Mouse (Mus musculus) forebrain, embryonic 10.5 days (tissue): ENCODE results near the gene Zfp637. TPM values are rescaled to one million over a fixed set of nuclear protein-coding genes. Genes with fewer than 3 reads are reported as not detected.
"Not testable (repeated sequence)": the region's sequence is repeated elsewhere in the genome, so short reads cannot be mapped to it uniquely, and the experiment has no call there.

Source experiments
- DNase-seq: peaks from one replicate; pipeline ENCODE4 v3.0.0-alpha.2; 2017; ENCODE audit warnings: low spot score; ENCODE audit errors: extremely low spot score
- H3K27ac ChIP-seq: fragments of 300-500 bp; sonication (generic); 2 replicates; pipeline ENCODE4 v1.5.1; 2016; ENCODE audit warnings: mild to moderate bottlenecking
- H3K27me3 ChIP-seq: fragments of 300-500 bp; sonication (generic); 2 replicates; pipeline ENCODE4 v1.6.1; 2016; ENCODE audit warnings: mild to moderate bottlenecking; ENCODE audit not compliant: poor library complexity, severe bottlenecking
- H3K36me3 ChIP-seq: fragments of 300-500 bp; sonication (generic); replicated peaks from 2 replicates; pipeline ENCODE4 v1.6.1; 2016; ENCODE audit warnings: mild to moderate bottlenecking, moderate library complexity
- H3K4me1 ChIP-seq: fragments of 300-500 bp; sonication (generic); 2 replicates; pipeline ENCODE4 v1.6.1; 2016
- H3K4me3 ChIP-seq: fragments of 300-500 bp; sonication (generic); 2 replicates; pipeline ENCODE4 v1.5.1; 2016; ENCODE audit warnings: mild to moderate bottlenecking, moderate library complexity
- H3K9me3 ChIP-seq: fragments of 300-500 bp; sonication (generic); 2 replicates; pipeline ENCODE4 v1.6.1; 2016; ENCODE audit warnings: mild to moderate bottlenecking, moderate library complexity
- WGBS: fragments of 180-500 bp; shearing (Covaris S2); methylation state at CpG from one replicate; pipeline ENCODE4 v1.1.7; 2016; 5-methylcytosine and 5-hydroxymethylcytosine counted together
- polyA plus RNA-seq: library from polyadenylated mRNA; unstranded; fragments of >200 nt; fragmentation: Nextera tagmentation; extraction: Ambion mirVana; gene quantifications from 2 replicates; pipeline ENCODE4 v1.2.1, GENCODE M21; 2016

Zfp637 gene
- polyA plus RNA-seq, 1 experiment from 2014 or later = 97.4 TPM

DNA sequence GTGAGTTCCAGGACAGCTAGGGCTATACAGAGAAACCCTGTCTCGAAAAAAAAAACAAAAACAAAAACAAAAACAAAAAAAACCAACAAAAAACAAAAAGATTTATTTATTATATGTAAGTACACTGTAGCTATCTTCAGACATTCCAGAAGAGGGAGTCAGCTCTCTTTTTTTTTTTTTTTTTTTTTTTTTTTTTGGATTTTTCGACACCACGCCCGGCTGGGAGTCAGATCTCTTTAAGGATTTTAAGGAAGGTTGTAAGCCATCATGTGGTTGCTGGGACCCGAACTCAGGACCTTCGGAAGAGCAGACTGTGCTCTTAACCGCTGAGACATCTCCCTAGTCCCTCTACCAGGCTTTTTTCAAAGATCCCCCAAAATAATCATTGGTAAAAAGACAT, 32.5 kb downstream of the Zfp637 start:
- not testable (repeated sequence) for H3K4me1 ChIP-seq, H3K27ac ChIP-seq, H3K27me3 ChIP-seq, H3K9me3 ChIP-seq, H3K4me3 ChIP-seq, DNase-seq
- peaks cover 21% of the 10 kb centered on the region for H3K36me3 ChIP-seq
- 84% methylated on average over 7 of the region's 7 CpGs for WGBS

DNA sequence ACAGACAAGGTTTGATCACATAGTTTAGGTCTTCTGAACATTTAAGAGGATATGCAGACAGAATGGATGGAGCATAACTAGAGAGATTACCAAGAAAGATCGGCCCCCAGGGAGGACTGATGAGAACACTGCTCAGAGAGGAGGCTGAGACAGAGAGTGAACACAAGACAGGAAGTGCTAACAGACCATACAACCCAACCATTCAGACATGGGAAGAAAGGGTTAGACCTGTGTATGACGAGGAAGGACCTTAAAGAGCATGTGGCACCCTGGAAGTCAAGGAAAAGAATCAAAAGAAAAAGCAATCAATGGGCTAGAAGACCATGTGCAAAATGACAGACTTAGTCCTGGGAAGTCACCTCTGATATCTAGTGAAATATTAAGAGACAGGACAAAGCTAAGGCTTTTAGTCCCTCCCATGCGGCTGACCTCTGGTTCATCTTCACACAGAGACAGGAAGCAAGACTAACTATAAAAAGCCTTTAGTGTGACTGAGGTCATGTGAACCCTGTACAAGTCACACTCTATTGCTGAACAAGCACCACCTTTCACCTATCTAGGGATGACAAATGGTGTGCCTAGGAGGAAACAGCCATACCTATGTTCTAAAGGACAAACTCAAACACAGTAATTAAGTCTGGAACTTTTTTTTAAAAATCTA, 33.8 kb downstream of the Zfp637 start:
- Histone ChIP-seq H3K4me1 (peaks cover 6% of the 10 kb centered on the region; the same call in 1 of the 2 replicates), H3K9me3 (no peaks in the 10 kb centered on the region), H3K27me3 (no peaks in the 10 kb centered on the region), H3K4me3 (no peak overlapping the region), H3K36me3 (peaks cover 21% of the 10 kb centered on the region), H3K27ac (no peak overlapping the region)
- WGBS = 92% methylated on average over 3 of the region's 3 CpGs
- no peak for DNase-seq

DNA sequence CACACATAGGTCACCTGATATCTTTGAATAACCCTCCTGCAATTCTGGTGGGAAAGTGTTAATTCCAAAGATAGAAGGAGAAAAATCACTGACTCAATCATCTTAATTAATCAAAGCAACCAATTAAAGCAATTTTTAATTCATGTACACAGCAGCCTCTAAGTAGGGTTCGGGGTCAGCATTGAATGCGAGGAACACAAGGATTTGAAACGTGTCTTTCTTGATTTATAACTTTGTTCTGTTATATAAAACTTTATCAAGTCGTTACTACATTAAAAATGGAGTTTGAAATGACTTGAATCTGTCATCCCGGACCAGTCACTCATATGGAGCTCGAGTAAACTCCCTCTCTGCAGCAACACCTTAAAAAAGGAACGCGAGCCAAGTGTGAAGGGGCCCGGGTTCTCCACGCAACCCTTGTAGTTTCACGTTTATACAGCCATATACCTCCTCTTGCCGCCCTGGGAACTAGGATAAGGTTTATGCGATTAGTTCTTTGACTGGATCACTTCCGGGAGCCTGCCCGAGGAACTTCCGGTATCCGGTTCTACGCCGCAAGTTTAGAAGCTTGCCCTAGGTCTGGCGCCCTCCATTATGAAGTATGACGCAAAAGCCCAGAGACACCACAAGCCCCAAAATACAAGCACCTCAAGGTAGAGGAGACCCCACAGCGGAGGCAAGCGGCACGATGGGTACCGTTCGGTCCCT, 37.9 kb downstream of the Zfp637 start:
- WGBS = 12% methylated on average over 26 of the region's 26 CpGs
- Histone ChIP-seq H3K36me3 (no peaks in the 10 kb centered on the region), H3K9me3 (no peaks in the 10 kb centered on the region), H3K4me3 (peak overlapping the region; percentile 59), H3K27me3 (no peaks in the 10 kb centered on the region), H3K4me1 (peaks cover 25% of the 10 kb centered on the region), H3K27ac (peak overlapping the region; percentile 99)
- peak; percentile 89 for DNase-seq

GRCm38 (mm10) chr6:117879408-117880115, 38.6 kb downstream of the Zfp637 start:
- no peaks in the 10 kb centered on the region for H3K9me3 ChIP-seq
- DNase-seq = peak; percentile 100
- no peaks in the 10 kb centered on the region for H3K36me3 ChIP-seq
- H3K27me3 ChIP-seq = no peaks in the 10 kb centered on the region
- under 1% methylated on average over 67 of the region's 67 CpGs for WGBS
- H3K4me1 ChIP-seq = peaks cover 25% of the 10 kb centered on the region
- H3K4me3 ChIP-seq = peak overlapping the region; percentile 59
- H3K27ac ChIP-seq = peak overlapping the region; percentile 99

- peak overlapping the region; percentile 99 for H3K27ac ChIP-seq
- peak overlapping the region; percentile 59 for H3K4me3 ChIP-seq
- no peaks in the 10 kb centered on the region for H3K9me3 ChIP-seq
- H3K4me1 ChIP-seq = peaks cover 25% of the 10 kb centered on the region
- DNase-seq = no peak
- no peaks in the 10 kb centered on the region for H3K27me3 ChIP-seq
- WGBS = 71% methylated on average over 3 of the region's 3 CpGs
- no peaks in the 10 kb centered on the region for H3K36me3 ChIP-seq
Observed at GRCm38 (mm10) chr6:117880394-117880838, 39.4 kb downstream of the Zfp637 start.

DNA sequence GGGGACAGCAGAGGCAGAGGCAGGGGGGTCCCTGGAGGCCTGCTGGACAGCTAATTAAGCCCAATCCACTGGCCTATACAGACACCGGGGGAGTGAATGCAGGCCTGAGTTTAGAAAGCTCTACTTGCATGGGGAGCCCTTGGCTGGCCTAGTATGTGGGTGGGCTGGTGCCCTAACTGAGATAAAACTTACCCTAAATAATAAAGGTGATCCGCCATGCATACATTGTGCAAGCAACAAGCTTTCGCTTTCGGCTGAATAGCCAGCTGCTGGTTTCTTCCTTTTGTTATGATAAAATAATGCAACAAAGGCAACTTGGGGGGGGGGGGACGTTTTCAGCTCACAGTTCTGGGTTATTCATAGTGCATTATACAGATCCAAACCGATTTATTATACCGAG, 40.2 kb downstream of the Zfp637 start:
- Histone ChIP-seq H3K27me3 (no peaks in the 10 kb centered on the region), H3K9me3 (no peaks in the 10 kb centered on the region), H3K27ac (peak overlapping the region; percentile 99), H3K4me3 (no peak overlapping the region), H3K36me3 (no peaks in the 10 kb centered on the region), H3K4me1 (peaks cover 25% of the 10 kb centered on the region)
- DNase-seq = no peak
- WGBS = 76% methylated on average over 7 of the region's 7 CpGs

GRCm38 (mm10) chr6:117881997-117882396, 41.0 kb downstream of the Zfp637 start:
- WGBS = 80% methylated on average over 7 of the region's 7 CpGs
- DNase-seq = no peak

GRCm38 (mm10) chr6:117885943-117886342, 45.0 kb downstream of the Zfp637 start:
- Histone ChIP-seq H3K4me1 (peaks cover 19% of the 10 kb centered on the region), H3K36me3 (no peaks in the 10 kb centered on the region), H3K9me3 (no peaks in the 10 kb centered on the region), H3K27me3 (no peaks in the 10 kb centered on the region), H3K4me3 (no peak overlapping the region), H3K27ac (no peak overlapping the region)
- DNase-seq = no peak
- 92% methylated on average over 2 of the region's 2 CpGs for WGBS

More at GRCm38 (mm10) chr6:117881997-117882396, 41.0 kb downstream of the Zfp637 start:
- Histone ChIP-seq H3K27me3 (no peaks in the 10 kb centered on the region), H3K27ac (no peak overlapping the region), H3K4me1 (peaks cover 25% of the 10 kb centered on the region), H3K9me3 (no peaks in the 10 kb centered on the region), H3K4me3 (no peak overlapping the region), H3K36me3 (no peaks in the 10 kb centered on the region)

DNA sequence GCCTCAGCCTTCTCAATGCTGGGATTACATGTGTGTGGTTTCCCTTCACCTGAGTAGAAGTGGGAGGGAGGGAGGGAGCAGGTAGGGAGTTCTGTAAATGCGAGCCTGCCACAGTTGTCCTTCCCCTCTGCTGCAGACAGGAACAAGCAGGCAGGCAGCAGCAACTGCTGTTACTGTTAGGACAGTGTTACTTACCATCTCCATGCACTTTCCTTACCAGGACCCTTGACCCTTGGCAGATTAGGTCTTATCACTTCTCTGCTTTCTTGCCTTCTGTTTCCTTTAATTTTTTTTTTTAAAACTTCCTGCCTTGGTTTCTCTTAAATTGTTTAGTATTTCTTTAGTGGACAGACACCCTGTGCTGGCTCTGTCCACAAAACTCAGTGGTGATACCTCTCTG, 47.1 kb downstream of the Zfp637 start:
- peak overlapping the region; percentile 51 for H3K27ac ChIP-seq
- DNase-seq = no peak
- H3K36me3 ChIP-seq = no peaks in the 10 kb centered on the region
- H3K9me3 ChIP-seq = no peaks in the 10 kb centered on the region
- H3K4me3 ChIP-seq = no peak overlapping the region
- peaks cover 13% of the 10 kb centered on the region; the same call in 1 of the 2 replicates for H3K4me1 ChIP-seq
- WGBS = 48% methylated on average over 1 of the region's 1 CpGs
- no peaks in the 10 kb centered on the region for H3K27me3 ChIP-seq

DNA sequence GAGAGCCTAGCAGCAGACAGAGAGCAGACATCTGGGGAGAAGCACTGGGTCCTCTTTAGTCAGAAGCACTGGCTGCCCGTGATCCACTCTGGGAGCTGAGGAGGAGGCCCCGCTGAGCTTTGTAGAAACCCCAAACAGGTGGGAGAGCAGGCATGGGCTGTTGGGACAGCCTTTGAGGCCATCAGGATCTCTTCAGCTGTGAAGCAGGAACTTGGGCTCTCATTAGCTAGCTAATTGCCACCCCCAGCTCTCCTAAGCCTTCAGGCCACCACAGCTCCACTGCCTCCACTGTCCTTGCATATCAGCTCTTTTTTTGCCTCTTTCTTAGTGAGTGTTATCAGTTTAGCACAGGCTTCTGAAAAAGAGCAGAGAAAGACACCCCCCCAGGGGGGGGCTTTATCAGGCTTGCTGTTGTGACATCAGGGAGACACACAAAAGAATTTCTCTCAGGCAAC, 47.7 kb downstream of the Zfp637 start:
- H3K27ac ChIP-seq = peak overlapping the region; percentile 51
- H3K27me3 ChIP-seq = no peaks in the 10 kb centered on the region
- no peaks in the 10 kb centered on the region for H3K36me3 ChIP-seq
- H3K4me1 ChIP-seq = peaks cover 13% of the 10 kb centered on the region; the same call in 1 of the 2 replicates
- DNase-seq = no peak
- no peaks in the 10 kb centered on the region for H3K9me3 ChIP-seq
- H3K4me3 ChIP-seq = no peak overlapping the region
- 56% methylated on average over 2 of the region's 2 CpGs for WGBS

DNA sequence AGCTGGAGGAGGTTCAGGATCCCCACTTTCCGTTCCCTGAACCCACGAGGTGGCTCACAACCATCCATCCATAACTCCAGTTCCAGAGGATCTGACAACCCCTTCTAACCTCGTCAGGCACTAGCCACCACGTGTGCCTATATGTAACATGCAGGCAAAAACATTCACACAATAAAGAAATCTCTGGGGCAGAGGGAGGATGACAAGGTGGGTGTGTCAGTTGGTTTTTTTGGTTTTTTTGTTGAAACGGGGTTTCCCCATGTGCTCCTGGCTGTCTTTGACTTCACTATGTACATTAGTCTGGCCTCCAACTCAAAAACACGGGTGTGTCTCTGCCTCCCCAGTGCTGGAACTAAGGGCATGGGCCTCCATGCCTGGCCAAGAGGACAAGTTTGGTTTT, 49.3 kb downstream of the Zfp637 start:
- WGBS = 87% methylated on average over 6 of the region's 6 CpGs
- Histone ChIP-seq H3K4me1 (peaks cover 13% of the 10 kb centered on the region; the same call in 1 of the 2 replicates), H3K27me3 (no peaks in the 10 kb centered on the region), H3K36me3 (no peaks in the 10 kb centered on the region), H3K27ac (no peak overlapping the region), H3K4me3 (no peak overlapping the region), H3K9me3 (no peaks in the 10 kb centered on the region)
- no peak for DNase-seq

DNA sequence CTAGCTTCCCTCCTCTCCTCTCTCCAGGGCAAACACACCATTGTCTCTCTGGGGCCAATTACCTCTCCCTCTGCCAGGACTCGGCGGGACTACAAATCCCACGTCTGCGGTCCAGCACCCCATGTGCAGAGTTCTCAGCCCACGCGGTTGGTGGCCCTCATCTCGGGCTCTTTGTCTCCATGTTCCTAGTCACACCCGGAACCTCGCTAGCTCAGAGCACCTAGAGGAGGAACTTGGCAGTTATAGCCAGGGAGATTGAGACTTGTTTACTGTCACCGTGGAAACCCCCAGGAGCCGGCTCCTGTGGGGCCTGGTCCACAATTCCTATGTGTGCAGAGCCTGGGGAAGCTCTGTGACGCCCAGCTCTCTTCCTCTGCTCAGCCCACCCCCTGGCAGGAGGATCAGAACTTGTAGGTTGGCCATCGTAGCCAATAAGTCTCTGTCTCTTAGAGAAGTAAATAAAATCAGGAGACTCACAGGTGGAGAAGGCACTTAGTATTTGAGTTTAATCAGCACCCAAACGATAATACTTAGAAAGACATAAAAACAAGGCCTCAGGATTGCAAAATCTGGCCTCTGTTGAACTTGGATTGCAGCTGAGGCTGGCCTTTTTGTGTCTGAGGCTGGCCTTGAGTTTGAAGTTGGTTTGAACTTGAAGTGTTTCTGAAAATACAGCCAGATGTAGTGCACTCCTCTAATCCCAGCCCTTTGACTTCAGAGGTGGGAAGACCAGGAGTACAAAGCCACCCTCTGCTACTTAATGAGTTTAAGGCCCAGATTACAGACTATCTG, 50.6 kb downstream of the Zfp637 start:
- Histone ChIP-seq H3K4me3 (no peak overlapping the region), H3K27ac (no peak overlapping the region), H3K4me1 (peaks cover 13% of the 10 kb centered on the region; the same call in 1 of the 2 replicates), H3K36me3 (no peaks in the 10 kb centered on the region), H3K27me3 (no peaks in the 10 kb centered on the region), H3K9me3 (no peaks in the 10 kb centered on the region)
- WGBS = 72% methylated on average over 14 of the region's 14 CpGs
- no peak for DNase-seq
